Mouse (Mus musculus): ENCODE data around the gene Svs6. TPM values are rescaled to one million over a fixed set of nuclear protein-coding genes. Genes with fewer than 3 reads are reported as not detected.

The Svs6 gene
- not detected in 2 replicates for polyA plus RNA-seq (2012; rRNA removed; ENCODE audit: low replicate concordance)

DNA sequence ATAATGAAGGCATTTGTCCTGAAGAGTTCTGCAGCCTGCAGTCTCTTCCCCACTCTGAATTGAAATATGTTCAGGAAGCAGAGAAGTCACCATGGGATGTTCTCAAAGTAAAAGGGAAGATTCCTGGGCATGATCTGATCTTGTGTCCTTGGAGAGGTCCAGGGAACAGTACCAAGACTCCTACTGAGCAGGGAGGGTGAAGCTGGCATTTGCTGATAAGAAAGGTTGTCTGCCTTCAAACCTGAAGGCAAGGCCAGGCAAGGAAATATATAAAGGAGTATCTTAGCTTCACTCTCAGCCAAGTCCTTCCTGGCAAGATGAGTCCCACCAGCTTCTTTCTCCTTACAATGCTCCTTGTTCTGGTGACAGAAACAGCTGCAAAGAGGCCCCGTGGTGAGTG is at the start of gene Svs6:
TSS of gene Svs6 (plus strand) at position 301 of the 400 bp plus-strand sequence.

DNA sequence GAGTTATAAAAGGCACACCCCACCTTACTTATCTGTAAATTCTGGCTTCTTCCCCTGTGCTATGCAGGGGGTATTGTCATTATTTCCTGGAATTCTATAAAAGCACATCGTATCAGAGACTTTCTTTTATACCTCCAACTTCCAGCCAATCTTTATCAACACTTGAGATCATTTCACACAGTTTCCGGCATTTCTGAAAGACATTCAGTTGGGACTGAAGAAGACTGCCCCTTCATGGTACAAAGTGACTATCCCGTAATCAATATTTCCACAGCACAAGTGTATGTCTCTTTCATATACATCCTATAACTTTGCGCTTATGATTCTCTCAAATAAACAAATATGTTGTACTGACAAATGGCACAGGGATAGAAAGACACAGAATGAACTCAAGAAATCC is 38.2 kb upstream of the Svs6 start, which contains the start of gene Svs4:
TSS of gene Svs4 (minus strand) at position 101 of the 400 bp plus-strand sequence.

DNA sequence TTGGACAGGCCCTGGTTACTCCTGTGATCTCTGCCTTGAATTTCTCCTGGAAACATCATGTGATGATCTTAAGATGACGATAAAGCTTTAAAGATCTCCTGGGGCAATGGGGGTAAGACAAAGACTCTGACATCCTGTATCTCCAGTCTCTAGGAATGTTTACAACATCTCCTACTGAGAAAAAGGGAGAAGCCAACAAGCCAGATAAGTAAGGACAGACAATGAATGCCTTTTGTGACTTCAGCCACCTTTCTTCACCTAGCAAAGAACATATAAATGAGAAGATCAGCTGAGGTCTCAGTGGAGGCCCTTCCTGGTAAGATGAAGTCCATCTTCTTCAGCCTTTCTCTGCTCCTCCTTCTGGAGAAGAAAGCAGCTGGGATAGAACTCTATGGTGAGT is 27.6 kb upstream of the Svs6 start, which contains the start of gene Svs3a:
TSS of gene Svs3a (plus strand) at position 301 of the 400 bp plus-strand sequence.

GRCm38 (mm10) chr2:164332440-164332839 is 15.9 kb downstream of the Svs6 start, which contains the start of gene Svs5:
TSS of gene Svs5 (plus strand) at chr2:164332740.

Other genes with a start within 250 kb of the Svs6 start
- 4.9 and 5.9 TPM in 2 replicates for gene Stk4, start 246.4 kb upstream of the Svs6 start, polyA plus RNA-seq (2012; rRNA removed; ENCODE audit: low replicate concordance)
- 34.6 and 34.9 TPM in 2 replicates for gene Tomm34, start 245.6 kb upstream of the Svs6 start, polyA plus RNA-seq (2012; rRNA removed; ENCODE audit: low replicate concordance)
- gene Kcns1, start 145.6 kb upstream of the Svs6 start, polyA plus RNA-seq (2012; rRNA removed; ENCODE audit: low replicate concordance): 0.11 TPM in 1 of 2 replicates, not detected in the other
- not detected in 2 replicates for gene Wfdc5, start 134.0 kb upstream of the Svs6 start, polyA plus RNA-seq (2012; rRNA removed; ENCODE audit: low replicate concordance)
- not detected in 2 replicates for gene Wfdc12, start 126.1 kb upstream of the Svs6 start, polyA plus RNA-seq (2012; rRNA removed; ENCODE audit: low replicate concordance)
- not detected in 2 replicates for gene Wfdc15a, start 116.6 kb upstream of the Svs6 start, polyA plus RNA-seq (2012; rRNA removed; ENCODE audit: low replicate concordance)
- gene Wfdc15b, start 95.1 kb upstream of the Svs6 start, polyA plus RNA-seq (2012; rRNA removed; ENCODE audit: low replicate concordance): 0.31 and 2.6 TPM in 2 replicates
- gene Svs2, start 78.3 kb upstream of the Svs6 start, polyA plus RNA-seq (2012; rRNA removed; ENCODE audit: low replicate concordance): not detected in 2 replicates
- not detected in 2 replicates for gene Svs3b, start 60.1 kb upstream of the Svs6 start, polyA plus RNA-seq (2012; rRNA removed; ENCODE audit: low replicate concordance)
- not detected in 2 replicates for gene Svs4, start 38.3 kb upstream of the Svs6 start, polyA plus RNA-seq (2012; rRNA removed; ENCODE audit: low replicate concordance)
- not detected in 2 replicates for gene Svs3a, start 27.5 kb upstream of the Svs6 start, polyA plus RNA-seq (2012; rRNA removed; ENCODE audit: low replicate concordance)
- gene Svs5, start 16.0 kb downstream of the Svs6 start, polyA plus RNA-seq (2012; rRNA removed; ENCODE audit: low replicate concordance): not detected in 2 replicates
- gene Slpi, start 72.3 kb downstream of the Svs6 start, polyA plus RNA-seq (2012; rRNA removed; ENCODE audit: low replicate concordance): 9.0 and 13.9 TPM in 2 replicates
- gene Rbpjl, start 86.4 kb downstream of the Svs6 start, polyA plus RNA-seq (2012; rRNA removed; ENCODE audit: low replicate concordance): 0.17 and 70.7 TPM in 2 replicates
- gene Matn4, start 88.4 kb downstream of the Svs6 start, polyA plus RNA-seq (2012; rRNA removed; ENCODE audit: low replicate concordance): 0.81 and 1.6 TPM in 2 replicates
- gene Sdc4, start 127.1 kb downstream of the Svs6 start, polyA plus RNA-seq (2012; rRNA removed; ENCODE audit: low replicate concordance): 26.7 and 44.6 TPM in 2 replicates
- 289 and 485 TPM in 2 replicates for gene Sys1, start 140.2 kb downstream of the Svs6 start, polyA plus RNA-seq (2012; rRNA removed; ENCODE audit: low replicate concordance)
- gene Gm20458, start 144.2 kb downstream of the Svs6 start, polyA plus RNA-seq (2012; rRNA removed; ENCODE audit: low replicate concordance): 34.5 and 97.9 TPM in 2 replicates
- not detected in 2 replicates for gene Trp53tg5, start 157.0 kb downstream of the Svs6 start, polyA plus RNA-seq (2012; rRNA removed; ENCODE audit: low replicate concordance)
- 59.4 and 113 TPM in 2 replicates for gene Dbndd2, start 169.4 kb downstream of the Svs6 start, polyA plus RNA-seq (2012; rRNA removed; ENCODE audit: low replicate concordance)
- 196 and 283 TPM in 2 replicates for gene Pigt, start 180.8 kb downstream of the Svs6 start, polyA plus RNA-seq (2012; rRNA removed; ENCODE audit: low replicate concordance)
- gene Wfdc2, start 245.7 kb downstream of the Svs6 start, polyA plus RNA-seq (2012; rRNA removed; ENCODE audit: low replicate concordance): 2.4 and 68.3 TPM in 2 replicates